Mouse (Mus musculus): ENCODE results near the gene Arrdc3. TPM values are rescaled to one million over a fixed set of nuclear protein-coding genes. Genes with fewer than 3 reads are reported as not detected.

The Arrdc3 gene
- polyA plus RNA-seq, 1 experiment from 2014 or later = 57.8 TPM

DNA sequence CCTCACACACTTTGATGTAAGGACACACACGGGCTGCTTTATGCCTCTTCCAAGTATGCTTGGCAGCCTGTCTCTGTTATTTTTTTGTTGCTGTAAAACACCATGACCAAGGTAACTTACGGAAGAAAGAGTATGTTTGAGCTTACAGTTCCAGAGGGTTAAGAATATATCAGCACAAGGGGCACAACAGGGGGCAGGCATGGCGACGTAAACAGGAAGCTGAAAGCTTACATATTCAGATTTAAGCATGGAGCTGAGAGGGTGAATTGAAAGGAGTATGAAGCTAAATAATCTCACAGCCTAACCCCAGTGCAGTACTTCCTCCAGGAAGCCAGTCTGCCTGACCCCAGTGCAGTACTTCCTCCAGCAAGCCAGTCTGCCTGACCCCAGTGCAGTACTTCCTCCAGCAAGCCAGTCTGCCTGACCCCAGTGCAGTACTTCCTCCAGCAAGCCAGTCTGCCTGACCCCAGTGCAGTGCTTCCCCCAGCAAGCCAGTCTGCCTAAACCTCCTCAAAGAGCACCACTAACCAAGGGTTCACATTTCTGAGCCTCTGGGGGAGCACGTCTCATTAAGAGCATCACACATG, 49.7 kb downstream of the Arrdc3 start:
- WGBS = 75% methylated on average over 5 of the region's 5 CpGs

DNA sequence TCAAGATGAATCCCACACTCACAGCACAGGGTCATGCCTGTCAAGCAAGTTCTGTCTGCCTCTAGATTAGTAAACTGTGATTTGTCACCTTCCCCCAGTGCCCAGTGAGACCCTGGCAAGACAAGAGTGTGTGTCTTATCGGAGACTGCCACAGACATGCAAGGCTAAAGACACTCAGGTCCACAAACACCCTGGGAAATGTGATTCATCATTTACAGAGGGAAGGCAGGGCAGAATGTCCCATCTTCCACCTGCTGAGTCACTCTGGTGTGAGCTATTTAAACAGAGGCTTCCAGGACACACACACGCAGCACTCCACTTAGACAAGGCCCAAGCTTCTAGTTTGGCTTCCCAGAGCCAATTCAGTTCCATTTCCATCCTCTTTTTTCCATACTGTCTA, 53.2 kb downstream of the Arrdc3 start:
- Histone ChIP-seq H3K27me3 (replicated peaks) (no peaks in the 10 kb centered on the region), H3K27ac (no peak overlapping the region), H3K9me3 (no peaks in the 10 kb centered on the region), H3K36me3 (replicated peaks) (no peaks in the 10 kb centered on the region), H3K4me1 (no peaks in the 10 kb centered on the region), H3K9ac (no peak overlapping the region), H3K4me2 (no peak overlapping the region), H3K4me3 (no peak overlapping the region)
- ATAC-seq (replicated peaks) = no peak
- whole genome bisulfite sequencing = 94% methylated on average over 2 of the region's 2 CpGs

More for the DNA sequence above, 49.7 kb downstream of the Arrdc3 start:
- no peaks in the 10 kb centered on the region for H3K9me3 ChIP-seq
- H3K9ac ChIP-seq = no peak overlapping the region
- H3K4me2 ChIP-seq = no peak overlapping the region
- H3K27ac ChIP-seq = no peak overlapping the region
- H3K4me1 ChIP-seq = no peaks in the 10 kb centered on the region
- no peaks in the 10 kb centered on the region for H3K27me3 ChIP-seq (replicated peaks)
- H3K4me3 ChIP-seq = no peak overlapping the region
- ATAC-seq (replicated peaks) = no peak
- no peaks in the 10 kb centered on the region for H3K36me3 ChIP-seq (replicated peaks)

DNA sequence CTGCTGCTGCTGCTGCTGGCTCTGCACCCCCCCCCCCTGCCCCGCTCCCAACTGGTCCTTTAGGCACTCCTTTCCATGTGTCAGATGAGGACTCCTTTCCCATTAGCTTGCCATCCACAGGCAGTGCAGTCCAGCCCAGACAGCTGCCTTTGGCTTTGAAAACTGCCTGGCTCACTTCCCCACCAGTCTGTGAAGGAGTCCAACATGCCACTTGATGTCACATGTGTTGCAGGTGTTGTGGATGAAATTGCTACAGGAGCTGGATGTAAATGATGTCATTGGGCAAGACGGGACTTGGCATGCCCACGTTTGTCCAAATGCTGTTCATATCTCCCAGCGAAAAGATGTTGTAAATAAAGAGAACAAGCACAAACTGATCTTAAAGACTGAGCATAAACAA, 56.0 kb downstream of the Arrdc3 start:
- Histone ChIP-seq H3K4me1 (no peaks in the 10 kb centered on the region), H3K27me3 (replicated peaks) (no peaks in the 10 kb centered on the region), H3K27ac (no peak overlapping the region), H3K36me3 (replicated peaks) (no peaks in the 10 kb centered on the region), H3K4me3 (no peak overlapping the region), H3K9me3 (no peaks in the 10 kb centered on the region), H3K9ac (no peak overlapping the region), H3K4me2 (no peak overlapping the region)
- ATAC-seq (replicated peaks) = no peak; the same call in 1 of the 2 replicates
- 90% methylated on average over 4 of the region's 4 CpGs for WGBS

DNA sequence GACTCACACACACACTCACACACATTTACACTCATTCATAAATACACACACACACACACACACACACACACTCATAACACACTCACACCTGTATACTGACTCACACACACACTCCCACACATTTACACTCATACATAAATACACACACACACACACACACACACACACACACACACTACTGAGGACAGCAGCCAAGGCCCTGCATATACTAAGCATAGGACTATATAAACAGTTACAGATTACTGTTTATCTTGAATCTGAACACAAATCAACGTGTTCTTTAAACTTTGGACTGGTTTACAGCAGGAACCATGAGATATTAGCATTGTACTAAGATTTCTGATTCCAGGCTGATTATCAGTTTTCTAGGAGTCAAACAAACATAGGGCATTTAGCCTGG, 56.7 kb downstream of the Arrdc3 start:
- 76% methylated on average over 1 of the region's 1 CpGs for WGBS
- ATAC-seq (replicated peaks) = no peak

DNA sequence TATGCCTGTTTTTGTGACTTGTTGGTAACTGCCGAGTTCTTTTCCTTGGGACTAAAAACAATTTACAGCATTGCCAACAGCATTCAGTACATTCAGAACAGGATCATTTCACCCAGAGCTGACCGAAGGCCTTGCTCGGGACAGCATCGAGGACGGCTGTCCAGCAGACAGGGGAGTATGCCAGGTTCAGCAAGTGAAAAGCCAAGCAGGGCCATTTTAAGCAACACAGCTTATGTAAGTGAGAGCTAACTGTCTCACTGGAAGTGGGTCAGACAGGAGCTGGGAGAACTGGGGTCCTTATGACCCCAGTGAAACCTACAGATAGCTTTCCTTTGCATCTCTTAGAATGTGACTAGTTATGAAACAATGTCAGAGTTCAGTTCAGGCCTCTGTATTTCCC, 57.2 kb downstream of the Arrdc3 start:
- Histone ChIP-seq H3K9ac (no peak overlapping the region), H3K36me3 (replicated peaks) (no peaks in the 10 kb centered on the region), H3K4me2 (no peak overlapping the region), H3K27me3 (replicated peaks) (no peaks in the 10 kb centered on the region), H3K4me1 (no peaks in the 10 kb centered on the region), H3K4me3 (no peak overlapping the region), H3K9me3 (no peaks in the 10 kb centered on the region), H3K27ac (no peak overlapping the region)
- no peak for ATAC-seq (replicated peaks)
- WGBS = 86% methylated on average over 5 of the region's 5 CpGs

More for the DNA sequence above, 56.7 kb downstream of the Arrdc3 start:
- no peak overlapping the region for H3K27ac ChIP-seq
- no peaks in the 10 kb centered on the region for H3K4me1 ChIP-seq
- no peaks in the 10 kb centered on the region for H3K27me3 ChIP-seq (replicated peaks)
- no peaks in the 10 kb centered on the region for H3K9me3 ChIP-seq
- H3K36me3 ChIP-seq (replicated peaks) = no peaks in the 10 kb centered on the region
- no peak overlapping the region for H3K4me3 ChIP-seq
- H3K9ac ChIP-seq = no peak overlapping the region
- H3K4me2 ChIP-seq = no peak overlapping the region

DNA sequence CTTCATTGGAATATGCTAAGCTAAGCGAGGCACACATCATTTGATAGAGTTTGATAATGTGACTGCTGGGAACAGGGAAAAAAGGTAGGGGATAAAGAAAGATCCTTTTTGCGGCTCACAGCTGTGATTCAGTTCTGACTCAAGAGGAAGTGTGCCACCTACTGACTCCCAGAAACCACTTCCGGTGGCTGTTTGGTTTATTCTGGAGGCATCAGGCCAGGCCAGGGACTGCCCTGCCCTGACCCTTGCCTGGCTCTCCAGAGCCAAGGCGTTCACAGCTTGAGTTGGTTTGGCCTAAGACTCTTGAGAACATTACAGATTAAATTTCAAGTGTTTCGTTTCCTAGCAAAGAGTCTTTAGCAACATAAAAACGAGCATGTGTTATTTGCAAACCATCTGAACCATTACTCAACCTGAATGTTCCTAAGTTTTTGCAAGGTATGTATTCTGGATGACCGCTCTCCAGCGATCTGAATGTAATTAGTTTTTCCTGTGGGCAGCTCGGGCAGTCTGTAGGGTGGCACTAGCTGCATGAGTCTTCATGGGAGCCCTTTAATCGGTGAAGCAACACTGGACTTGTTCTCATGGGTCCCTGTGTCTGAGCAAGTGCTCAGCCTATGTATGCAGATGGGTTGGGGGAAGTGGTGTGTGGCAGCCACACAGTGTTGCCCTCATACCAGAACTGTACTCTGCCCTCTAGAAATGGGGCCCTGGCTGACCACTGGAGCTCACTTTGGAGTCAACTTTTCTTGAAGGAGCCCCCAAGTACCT, 57.9 kb downstream of the Arrdc3 start:
- WGBS = 73% methylated on average over 10 of the region's 10 CpGs

DNA sequence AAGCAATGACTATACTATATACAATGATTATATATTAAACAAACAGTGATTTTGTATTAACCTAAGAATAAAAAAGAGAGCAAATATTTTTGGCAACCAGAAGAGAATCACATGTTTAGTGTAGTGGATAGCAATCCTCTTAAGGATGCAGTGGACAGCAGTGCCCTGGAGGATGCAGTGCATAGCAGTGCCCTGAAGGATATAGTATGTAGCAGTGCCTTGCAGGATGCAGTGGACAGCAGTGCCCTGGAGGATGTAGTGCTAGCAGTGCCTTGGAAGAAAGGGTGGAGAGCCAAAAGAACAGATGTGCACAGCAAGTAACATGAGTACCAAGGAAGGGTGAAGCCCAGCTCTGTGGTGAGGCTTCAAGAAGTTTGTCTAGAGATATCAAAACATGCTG, 61.3 kb downstream of the Arrdc3 start:
- no peak overlapping the region for H3K4me3 ChIP-seq
- H3K27ac ChIP-seq = no peak overlapping the region
- H3K27me3 ChIP-seq (replicated peaks) = no peaks in the 10 kb centered on the region
- H3K4me1 ChIP-seq = no peaks in the 10 kb centered on the region
- ATAC-seq (replicated peaks) = no peak
- no peaks in the 10 kb centered on the region for H3K9me3 ChIP-seq
- no peak overlapping the region for H3K9ac ChIP-seq
- no peak overlapping the region for H3K4me2 ChIP-seq
- no peaks in the 10 kb centered on the region for H3K36me3 ChIP-seq (replicated peaks)

More for the DNA sequence above, 57.9 kb downstream of the Arrdc3 start:
- Histone ChIP-seq H3K4me2 (no peak overlapping the region), H3K4me1 (no peaks in the 10 kb centered on the region), H3K9me3 (no peaks in the 10 kb centered on the region), H3K4me3 (no peak overlapping the region), H3K9ac (no peak overlapping the region), H3K36me3 (replicated peaks) (no peaks in the 10 kb centered on the region), H3K27ac (no peak overlapping the region), H3K27me3 (replicated peaks) (no peaks in the 10 kb centered on the region)
- no peak for ATAC-seq (replicated peaks)

All from midbrain, embryonic 15.5 days (tissue).